Mouse (Mus musculus): Measurements from ENCODE around the gene Gm5152.
"Not testable (repeated sequence)": the region's sequence is repeated elsewhere in the genome, so short reads cannot be mapped to it uniquely, and the experiment has no call there.

Gene Gm5152

DNA sequence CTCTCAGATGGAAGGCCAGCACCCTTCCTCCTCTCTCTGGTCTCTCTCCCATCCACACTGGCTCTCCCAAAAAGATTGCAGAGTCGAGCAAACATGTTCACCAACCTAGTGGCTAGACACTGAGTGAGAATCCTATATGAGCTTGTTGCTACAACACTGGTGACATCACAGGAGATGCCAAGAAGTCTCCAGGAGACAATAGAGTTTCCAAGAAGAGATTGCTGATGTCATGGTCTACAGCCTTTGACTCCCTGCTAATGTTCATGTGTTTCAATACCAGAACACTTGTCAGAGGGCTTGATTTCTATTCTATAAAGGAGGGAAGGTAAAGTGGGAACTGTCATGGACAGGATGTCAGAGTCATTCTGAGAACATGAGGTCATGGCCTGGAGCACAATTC, at the start of gene Gm5152:
TSS of gene Gm5152 (minus strand) at position 101 of the 400 bp plus-strand sequence.
- not testable (repeated sequence) for DNase-seq (ENCODE audit: low spot score in 2 of 2)

DNA sequence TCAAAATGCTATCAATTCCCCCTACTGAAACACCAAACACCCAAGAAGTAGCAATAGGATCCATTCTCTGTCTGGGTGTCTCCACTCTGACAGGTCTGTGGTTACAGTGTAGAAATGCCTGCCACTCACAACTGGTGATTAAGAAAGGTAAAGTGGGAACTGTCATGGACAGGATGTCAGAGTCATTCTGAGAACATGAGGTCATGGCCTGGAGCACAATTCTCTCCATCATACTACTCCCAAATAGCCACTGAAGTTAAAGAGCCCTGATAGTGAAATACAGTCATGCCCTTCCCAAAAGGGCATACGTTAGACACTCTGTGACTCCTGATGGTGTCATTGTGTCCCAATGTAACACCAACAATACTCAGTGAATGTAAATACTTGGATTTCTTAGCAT, 8.4 kb upstream of the Gm5152 start:
- not testable (repeated sequence) for DNase-seq (ENCODE audit: low spot score in 2 of 2)

DNA sequence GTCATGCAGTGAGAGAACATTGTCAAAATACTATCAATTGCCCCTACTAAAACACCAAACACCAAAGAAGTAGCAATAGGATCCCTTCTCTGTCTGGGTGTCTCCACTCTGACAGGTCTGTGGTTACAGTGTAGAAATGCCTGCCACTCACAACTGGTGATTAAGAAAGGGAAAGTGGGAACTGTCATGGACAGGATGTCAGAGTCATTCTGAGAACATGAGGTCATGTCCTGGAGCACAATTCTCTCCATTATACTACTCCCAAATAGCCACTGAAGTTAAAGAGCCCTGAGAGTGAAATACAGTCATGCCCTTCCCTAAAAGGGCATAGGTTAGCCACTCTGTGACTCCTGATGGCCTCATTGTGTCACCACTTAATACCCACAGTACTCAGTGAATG, 556 bp downstream of the Gm5152 start:
- DNase-seq (ENCODE audit: low spot score in 2 of 2) = not testable (repeated sequence)

GRCm38 (mm10) chr5:10240436-10240835, 5.9 kb downstream of the Gm5152 start:
- not testable (repeated sequence) for DNase-seq (ENCODE audit: low spot score in 2 of 2)

DNA sequence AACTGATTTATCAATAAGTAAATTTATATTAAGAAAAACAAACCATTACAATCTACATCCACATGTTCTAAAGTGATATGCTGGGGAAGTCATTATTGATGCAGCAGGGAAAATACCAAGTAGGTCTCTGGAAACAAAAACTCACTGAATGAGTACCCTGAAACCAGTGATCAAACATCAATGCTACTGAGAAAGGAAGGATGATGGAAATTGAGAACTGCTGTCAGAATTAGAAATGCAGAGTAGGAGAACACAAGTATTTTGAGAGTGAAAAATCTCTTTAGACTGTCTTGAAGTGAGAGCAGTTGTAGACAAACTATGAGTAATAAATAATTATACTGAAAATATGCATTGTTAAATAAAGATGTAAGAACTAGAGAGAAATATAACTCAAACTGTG, 26.0 kb downstream of the Gm5152 start:
- no peak for DNase-seq (ENCODE audit: low spot score in 2 of 2)

- DNase-seq (ENCODE audit: low spot score in 2 of 2) = no peak
Measured at GRCm38 (mm10) chr5:10203067-10203466, 43.3 kb downstream of the Gm5152 start.

DNA sequence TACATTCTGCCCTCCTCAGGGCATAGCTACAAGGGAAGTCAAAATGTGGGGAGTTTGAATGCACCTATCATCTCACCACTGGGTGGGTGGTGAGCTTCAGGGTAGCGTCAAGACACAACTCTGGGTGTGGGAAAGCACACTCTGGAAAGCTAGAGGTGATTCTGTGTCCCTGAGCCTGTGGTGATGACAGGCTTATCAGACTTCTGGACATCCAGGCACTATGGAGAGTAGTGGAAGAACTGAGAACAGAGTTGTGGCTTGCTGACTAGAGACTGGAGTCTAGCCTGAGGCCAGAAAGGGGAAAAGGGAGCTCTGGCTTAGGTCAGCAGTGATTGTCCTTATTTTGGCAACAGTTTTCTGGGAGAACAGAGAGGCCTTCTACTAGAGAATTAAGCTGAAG, 49.4 kb downstream of the Gm5152 start:
- DNase-seq (ENCODE audit: low spot score in 2 of 2) = no peak

Data from frontal cortex, postnatal 36 days (tissue).